Mouse (Mus musculus) activated CD4-positive, CD25-positive, alpha-beta regulatory T cell, adult 4 months (primary cell): ENCODE measurements at regions not wholly inside any gene's neighbourhood (a gene's known extent, or its start where the extent isn't known, plus 50 kb on each side); places are given as distances from the start of the nearest gene placed in this dataset.

Experiments used
- ATAC-seq: one replicate; pipeline ENCODE4 v1.8.0; 2017

DNA sequence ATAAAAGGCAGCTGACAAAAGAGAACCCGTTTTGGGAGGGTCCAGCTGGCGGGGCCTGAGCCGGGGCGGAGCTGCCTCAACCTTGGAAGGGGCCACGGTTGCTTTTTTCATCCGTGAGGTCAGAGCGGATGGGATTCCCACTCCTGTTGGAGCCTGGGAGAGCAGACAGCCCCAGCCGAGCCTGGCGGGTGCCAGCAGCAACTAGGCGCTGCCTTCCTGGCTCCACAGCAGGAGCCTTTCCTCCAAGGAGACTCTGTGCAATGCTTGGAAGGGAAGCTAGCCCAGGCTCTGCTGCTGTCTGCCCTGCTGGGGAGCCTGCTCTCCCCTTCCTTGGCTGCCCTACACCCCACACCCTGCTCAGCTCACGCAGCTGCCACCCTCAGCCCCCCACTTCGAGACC lies 161.1 kb upstream of the Sox9 start:
- ATAC-seq: no peak

DNA sequence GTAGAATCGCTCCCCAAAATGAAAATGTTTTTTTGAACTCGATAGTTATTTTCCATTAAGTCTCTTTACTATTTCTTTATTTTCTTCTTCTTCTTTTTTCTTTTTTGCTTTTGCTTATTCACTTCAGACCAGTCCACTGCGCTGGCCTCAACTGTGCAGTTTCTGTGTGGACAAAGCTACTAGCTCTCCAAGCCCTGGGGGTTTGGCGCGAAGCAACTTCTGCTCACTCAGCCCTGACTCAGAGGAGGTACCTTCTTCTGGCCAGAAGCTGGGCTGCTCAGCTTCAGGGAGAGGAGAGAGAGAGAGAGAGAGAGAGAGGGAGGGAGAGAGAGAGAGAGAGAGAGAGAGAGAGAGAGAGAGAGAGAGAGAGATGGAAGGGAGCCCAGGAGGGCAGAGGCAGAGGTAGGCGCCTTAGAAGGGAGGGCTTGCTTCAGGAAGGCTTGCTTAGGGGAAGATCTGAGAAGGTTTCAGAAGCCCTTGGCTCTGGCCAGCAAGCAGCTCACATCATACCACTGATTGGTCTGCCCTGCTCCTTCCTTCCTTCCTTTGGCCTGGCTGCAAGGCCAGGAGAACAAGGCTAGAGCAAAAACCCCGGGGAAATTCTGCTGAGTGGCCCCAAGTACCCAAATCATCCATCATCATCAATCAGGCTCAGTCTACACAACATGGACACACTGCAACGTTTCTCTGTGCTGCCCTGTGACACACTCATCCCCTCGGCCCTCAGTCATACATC lies 160.5 kb upstream of the Sox9 start:
- ATAC-seq: no peak

DNA sequence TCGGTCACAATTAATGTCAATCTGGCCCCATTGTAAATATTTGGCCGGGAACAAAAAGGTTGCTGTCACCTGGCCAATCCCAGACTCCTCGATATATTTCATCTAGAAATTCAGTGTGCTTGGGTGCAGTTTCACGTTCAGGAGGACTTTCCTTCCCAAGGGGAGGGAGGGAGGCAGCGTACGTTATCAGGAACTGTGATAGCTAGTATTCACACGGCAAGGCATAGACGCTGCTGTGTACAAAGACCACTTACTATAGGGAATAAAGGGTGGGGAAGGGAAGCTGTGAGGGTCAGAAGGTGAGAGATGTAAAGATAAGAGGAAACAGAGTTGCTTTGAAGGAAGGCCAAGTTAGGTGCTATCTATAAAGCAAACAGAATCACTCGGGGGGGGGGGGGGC lies 132.7 kb upstream of the Sox9 start:
- no peak for ATAC-seq

DNA sequence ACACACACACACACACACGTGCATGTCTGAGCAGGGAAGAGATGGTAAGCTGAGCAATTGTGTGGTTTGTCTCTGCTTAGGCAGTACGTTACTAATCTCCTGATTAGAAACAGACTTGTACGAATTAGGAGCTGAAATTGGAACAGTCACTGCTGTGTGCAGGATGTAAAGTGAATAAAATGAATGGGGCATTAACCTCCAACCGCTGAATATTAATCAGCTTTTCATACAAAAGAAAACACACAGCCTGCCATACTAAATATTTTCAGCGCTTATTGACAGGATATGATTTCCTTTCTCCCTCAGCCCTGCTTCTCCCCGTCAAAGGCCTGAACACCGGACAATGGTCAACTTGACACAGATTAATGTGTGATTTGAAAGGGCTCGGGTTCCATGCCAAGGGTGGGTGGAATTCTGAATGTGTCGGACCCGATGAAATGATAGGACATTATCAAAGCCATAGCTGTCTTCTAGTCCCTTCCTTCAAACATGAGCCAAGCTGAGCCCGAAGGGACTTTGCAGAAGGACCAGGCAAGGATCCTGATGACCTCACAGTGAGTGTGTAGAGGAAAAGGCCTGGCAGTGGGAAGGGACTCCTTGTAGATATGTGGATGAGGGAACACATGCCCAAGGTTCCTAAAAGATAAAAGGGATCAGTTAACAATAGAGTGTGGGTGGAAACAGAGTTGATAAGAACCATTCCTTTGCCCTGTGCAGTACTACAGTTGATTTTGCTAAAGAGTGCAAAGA lies 124.4 kb upstream of the Sox9 start:
- no peak for ATAC-seq

DNA sequence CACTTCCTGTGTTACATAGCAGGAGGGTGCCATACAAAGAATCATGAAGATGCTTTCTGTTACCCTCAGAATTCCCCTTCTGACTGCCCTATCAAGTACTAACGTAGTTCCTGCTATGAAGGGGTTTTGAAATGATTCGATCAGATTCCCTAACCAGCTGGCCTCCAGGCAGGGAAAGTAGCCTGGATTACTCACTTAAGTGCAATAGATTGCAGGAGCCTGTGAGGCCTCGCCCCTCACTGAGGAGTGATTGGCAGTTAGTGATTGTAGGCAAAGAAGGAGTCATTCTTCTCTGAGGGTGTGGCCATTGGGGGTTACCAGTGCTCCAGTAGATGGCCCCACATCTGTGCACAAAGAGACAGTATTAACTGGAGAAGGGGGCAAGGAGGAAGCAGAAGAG lies 122.1 kb upstream of the Sox9 start:
- no peak for ATAC-seq

DNA sequence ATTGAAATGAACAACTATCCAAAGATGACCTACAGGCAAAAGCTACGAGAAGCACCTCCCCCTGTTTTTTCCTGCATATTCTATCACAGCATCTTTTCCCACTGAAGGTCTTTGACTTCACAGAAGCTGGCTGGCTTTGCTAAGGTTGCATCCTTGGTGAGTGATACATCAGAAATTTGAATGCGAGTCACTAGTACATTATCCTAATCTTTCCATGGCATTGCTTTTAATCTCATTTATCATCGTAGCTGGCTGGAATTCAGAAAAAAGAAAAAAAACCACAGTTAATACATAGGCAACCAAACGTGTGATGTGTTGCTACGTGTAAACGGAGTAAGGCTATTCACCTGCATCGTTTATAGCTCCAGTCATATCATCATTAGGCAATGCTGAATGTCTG lies 120.6 kb upstream of the Sox9 start:
- no peak for ATAC-seq

DNA sequence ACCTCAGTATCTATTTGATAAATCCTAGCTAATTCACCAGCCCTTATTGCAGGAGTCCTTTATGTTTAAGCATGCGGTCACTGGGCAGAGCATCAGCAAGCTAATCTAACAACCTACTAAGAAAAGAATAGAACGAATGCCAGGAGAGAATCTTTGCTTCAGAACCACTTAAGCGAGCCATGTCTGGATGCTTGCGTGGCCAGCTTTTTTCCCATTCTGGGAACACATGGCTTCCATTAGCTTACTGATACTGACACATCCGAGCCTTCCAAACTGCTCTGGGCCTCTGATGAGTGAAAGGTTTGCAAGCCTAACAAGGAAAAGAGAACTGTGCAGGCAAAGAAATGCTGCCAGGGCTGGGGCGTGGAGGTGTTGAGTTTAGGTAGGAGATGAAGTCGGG lies 114.7 kb upstream of the Sox9 start:
- no peak for ATAC-seq

DNA sequence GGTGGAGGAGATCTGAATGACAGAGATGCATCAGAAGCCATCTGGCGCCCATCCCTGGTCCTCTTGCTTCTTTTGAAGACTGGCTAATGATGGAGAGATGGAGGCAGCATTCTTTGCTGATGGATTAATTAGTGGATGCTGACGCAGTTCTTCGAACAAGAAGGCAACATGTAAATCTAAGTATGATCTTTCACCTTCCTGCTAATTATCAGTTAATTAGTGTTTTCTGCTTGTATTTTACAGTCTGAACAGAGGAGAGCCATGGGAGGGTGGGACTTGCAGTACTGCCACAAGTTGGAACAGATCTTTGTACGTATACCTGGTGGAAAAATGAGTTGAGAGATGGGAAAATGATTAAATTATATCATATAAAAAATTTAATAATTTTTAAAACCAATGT lies 109.9 kb upstream of the Sox9 start:
- ATAC-seq: no peak

DNA sequence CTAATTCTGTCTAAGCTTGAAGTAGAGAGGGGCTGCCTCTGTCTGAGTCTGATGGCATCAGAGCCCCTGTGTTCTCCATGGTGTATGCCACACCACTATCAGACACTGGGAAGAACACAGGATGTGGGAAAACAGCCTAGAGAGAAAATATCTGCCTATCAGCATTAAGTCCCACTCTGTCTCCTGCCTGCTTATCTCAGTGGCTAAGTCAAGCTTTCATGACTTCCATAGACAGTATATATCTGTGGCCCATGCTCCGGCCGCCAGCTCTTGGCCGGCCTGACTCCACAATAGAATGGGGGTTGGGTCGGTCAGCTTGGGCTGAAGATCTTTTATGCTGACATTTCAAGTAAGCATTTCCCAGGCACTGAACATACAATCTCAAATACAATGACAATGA lies 92.0 kb upstream of the Sox9 start:
- ATAC-seq: no peak

DNA sequence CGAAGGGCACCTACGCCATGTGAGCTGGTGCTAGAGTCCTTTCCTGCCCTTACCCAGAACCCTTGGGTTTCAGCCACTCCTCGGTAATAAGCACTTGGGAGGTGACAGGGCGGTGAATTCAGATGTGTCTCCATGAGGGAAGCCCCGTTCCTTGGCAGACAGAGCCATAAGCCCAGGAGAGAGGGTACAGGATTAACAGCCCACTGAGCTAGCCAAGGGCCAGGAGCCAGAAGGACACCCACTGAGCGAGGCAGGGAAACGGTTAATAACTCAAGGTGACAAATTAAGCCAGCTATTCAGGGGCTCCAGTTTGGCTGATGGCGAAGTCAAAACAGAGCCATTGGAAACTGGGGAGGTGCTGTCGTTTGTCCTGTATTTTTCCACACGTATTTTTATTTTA lies 75.9 kb upstream of the Sox9 start:
- ATAC-seq: no peak

DNA sequence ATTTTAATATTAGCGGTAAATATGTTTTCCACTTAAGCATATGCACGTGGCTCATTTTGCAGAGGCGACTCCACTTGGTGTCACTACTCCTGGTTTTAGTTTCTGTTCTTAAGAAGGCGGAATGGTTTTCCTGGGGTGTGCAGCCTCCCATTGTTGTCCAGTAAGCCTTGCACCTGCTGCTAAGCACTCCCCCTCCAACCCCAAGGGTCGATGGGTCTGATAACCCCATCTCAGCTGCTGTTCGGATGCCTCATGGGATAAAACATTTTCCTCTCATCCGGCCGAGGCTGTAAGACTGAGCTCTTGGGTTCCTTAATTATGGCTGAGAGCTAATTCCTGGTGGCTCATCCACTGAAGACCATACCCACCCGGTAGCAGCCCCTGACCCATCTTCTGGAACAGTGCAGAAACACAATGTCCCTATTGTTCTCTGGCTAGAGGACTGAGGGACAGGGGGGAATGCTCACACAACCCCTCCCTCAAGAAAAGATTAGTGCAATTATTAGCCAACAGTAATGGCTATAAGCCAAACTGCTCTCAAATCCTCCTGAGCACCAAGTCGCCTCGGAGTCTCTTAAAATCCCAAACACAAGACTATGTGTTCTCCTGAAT lies 73.8 kb upstream of the Sox9 start:
- no peak for ATAC-seq

DNA sequence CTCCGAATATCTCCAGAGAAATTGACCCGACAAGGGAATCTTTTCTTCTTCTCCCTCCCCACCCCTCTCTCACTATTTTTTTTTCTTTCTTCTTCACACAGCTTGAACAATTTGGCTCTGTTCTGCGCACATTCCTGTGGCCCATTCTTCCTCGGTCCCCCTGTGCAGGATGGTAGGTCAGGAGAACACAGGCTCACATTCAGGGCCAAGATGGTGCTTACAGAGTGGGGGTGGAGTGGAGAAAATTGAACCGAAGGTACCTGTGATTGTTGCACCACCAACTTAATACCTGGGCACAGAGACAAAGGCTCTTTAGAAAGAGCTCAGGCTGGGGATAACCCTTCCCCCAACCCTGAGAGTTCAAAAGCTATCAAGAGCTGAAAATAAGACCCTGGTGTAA lies 70.4 kb upstream of the Sox9 start:
- ATAC-seq: no peak

DNA sequence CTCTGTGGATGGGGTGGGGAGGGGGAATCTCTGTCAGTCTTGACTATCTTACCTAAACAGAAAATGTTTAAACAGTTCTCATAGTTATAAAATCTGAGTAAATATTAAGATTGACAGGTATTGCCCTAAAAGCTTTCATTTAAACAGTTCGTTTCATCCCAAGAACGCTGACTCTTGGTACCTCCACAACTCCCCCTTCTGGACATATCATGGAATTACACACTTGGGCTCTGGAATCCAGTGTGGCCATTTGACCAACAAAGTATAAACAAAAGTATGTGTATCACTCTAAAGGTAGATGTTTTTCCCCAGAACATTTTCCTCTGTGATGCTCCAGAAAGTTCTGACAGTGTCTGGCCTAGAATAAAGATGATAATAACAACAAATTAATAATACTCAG lies 63.5 kb upstream of the Sox9 start:
- no peak for ATAC-seq

DNA sequence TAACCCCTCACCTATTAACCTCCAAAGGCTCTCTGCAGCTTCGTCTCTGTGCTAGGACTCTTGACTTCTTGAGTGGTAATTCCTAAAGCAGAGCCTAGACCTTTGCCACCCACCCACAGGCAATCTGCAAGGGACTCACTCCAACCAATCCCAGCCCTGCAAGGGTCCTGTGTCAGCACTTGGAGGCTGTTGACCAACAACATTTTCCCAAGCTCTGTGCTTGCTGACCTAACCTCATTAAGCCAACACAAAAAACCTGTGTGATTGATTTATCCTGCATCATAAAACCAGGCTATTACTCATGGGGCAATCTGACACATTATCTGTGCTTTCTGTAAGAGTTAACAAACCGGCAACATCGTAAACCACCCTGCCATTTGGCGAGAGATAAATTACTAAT lies 61.4 kb upstream of the Sox9 start:
- ATAC-seq: no peak

DNA sequence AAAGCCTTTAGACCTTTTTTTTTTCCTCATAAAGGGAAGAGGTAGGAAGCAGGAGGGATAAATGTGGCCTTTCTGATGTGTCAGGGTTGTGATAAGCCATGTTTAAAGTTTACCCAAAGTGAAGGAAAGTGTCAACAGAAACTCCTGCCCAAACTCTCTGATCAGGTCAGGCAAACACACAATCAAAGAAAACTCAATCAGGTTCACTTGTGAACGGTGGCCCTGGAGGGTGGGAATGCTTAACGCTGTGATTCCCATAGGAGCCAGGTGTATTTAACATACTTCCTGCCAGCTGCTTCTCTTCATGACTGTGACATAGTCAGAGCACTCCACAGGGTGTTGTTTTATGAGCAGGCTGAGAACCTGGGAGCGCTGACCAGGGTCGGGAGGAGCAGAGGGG lies 59.1 kb upstream of the Sox9 start:
- no peak for ATAC-seq

DNA sequence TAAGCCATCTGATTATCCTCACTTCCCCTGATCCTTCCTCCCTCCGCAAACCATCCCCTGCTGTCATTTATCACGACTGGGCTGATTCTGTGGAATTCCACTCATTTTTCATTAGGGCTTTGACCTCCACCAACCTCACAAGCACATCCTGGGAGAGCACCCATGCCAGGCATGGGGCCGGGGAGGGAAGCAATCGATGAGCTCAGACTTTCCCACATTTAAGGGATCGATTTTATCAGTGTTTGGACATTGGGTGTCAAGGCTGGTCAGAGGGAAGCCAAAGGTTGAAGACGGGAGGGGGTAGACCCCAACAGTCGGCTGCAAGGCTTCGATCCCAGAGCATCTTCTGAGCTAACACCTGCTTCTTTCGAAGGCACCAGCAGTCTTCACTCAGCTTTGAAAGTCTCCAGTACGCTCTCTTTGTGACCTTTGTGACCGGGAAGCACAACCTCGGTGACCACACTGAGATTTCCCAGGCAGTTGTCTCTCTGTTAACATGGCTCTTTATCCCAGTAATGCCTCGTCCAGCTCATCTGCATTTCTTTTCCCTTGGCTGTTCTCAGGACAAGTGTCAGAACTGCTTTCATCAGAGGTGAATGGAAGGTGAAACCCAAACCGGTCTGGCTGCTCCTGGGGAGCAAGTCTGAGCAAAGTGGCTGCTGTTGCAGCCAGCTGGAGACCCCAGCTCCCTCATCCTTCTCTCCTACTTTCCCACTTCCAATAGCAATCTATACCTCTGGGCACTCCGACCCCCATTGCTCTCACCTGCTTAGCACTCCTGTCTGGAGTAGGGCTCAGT lies 53.7 kb upstream of the Sox9 start:
- ATAC-seq: no peak
